In the genomic region with DNA sequence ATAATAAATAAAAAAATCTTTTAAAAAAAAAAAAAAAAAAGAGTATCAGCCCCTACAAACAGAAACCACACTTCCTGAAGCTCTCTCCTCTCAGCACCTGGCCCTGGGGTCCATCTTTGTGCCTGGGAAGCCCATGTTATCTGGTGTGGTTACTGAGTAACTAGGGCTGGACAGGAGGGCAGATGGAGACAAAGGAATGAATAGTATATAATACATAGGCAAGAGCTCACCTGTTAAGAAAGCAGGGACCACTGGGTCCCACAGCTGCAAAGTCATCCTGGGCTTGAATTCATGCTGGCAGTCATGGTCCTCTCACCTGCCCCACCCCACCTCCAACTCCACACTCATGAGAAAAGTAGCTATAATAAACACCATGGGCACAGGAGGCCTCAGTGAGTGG, we compare ENCODE assay signal across 10 mouse cellular contexts. TPM values are rescaled to one million over a fixed set of nuclear protein-coding genes. Genes with fewer than 3 reads are reported as not detected.
DNase-seq lines count a peak whose midpoint lies in the region; ATAC-seq and TF ChIP-seq lines count a peak whose summit lies in the region.
"Had no signal": no experiment of that assay in that cellular context is flagged by ENCODE, and none has a peak within 500 bp of the region (broad histone marks: within the 10 kb centered on the region; RNA-seq: fewer than 3 reads in every experiment).

No protein-coding gene starts in this region.

- H3K4me2 ChIP-seq in lung, postnatal 0 days (replicated peaks; ENCODE audit: low read depth, low read length), result no peak overlapping the region; the same call in 1 of the 2 replicates
- H3K4me2 ChIP-seq in intestine, embryonic 16.5 days (ENCODE audit: low read depth, low read length), result peak overlapping the region; percentile 32
- no peak overlapping the region for H3K4me2 ChIP-seq in stomach, embryonic 14.5 days (replicated peaks; ENCODE audit: low read depth, low read length)
- H3K4me2 ChIP-seq: hindbrain, embryonic 13.5 days had no signal

- peak overlapping the region; percentile 97 for H3K27ac ChIP-seq in lung, postnatal 0 days (ENCODE audit: low read length)
- peak overlapping the region; percentile 88 for H3K27ac ChIP-seq in intestine, embryonic 16.5 days (ENCODE audit: low read length)
- H3K27ac ChIP-seq in stomach, embryonic 14.5 days (ENCODE audit: low read length), result peak overlapping the region; percentile 55
- no peak overlapping the region for H3K27ac ChIP-seq in hindbrain, embryonic 10.5 days
- H3K27ac ChIP-seq: hindbrain, embryonic 13.5 days had no signal

- H3K9ac ChIP-seq in lung, postnatal 0 days (replicated peaks; ENCODE audit: low read depth), result no peak overlapping the region
- H3K9ac ChIP-seq in intestine, embryonic 16.5 days (ENCODE audit: low read depth, low read length), result peak overlapping the region; percentile 4; the same call in 1 of the 2 replicates
- no peak overlapping the region for H3K9ac ChIP-seq in stomach, embryonic 14.5 days (replicated peaks; ENCODE audit: low read depth, low read length)
- H3K9ac ChIP-seq: hindbrain, embryonic 13.5 days had no signal

- no peaks in the 10 kb centered on the region for H3K9me3 ChIP-seq in lung, postnatal 0 days (ENCODE audit: low read length)
- no peaks in the 10 kb centered on the region for H3K9me3 ChIP-seq in intestine, embryonic 16.5 days (ENCODE audit: control insufficient read depth, low read length)
- no peaks in the 10 kb centered on the region for H3K9me3 ChIP-seq in stomach, embryonic 14.5 days (ENCODE audit: control insufficient read depth, low read depth, low read length)
- H3K9me3 ChIP-seq in hindbrain, embryonic 10.5 days, result no peaks in the 10 kb centered on the region
- H3K9me3 ChIP-seq: hindbrain, embryonic 13.5 days had no signal

- no peaks in the 10 kb centered on the region for H3K27me3 ChIP-seq in lung, postnatal 0 days (replicated peaks; ENCODE audit: insufficient read depth, low read length)
- H3K27me3 ChIP-seq in intestine, embryonic 16.5 days (replicated peaks; ENCODE audit: control insufficient read depth, insufficient read depth, low read length), result no peaks in the 10 kb centered on the region
- H3K27me3 ChIP-seq in stomach, embryonic 14.5 days (ENCODE audit: control insufficient read depth, insufficient read depth, low read length), result no peaks in the 10 kb centered on the region
- no peaks in the 10 kb centered on the region for H3K27me3 ChIP-seq in hindbrain, embryonic 10.5 days (ENCODE audit: insufficient read depth, poor library complexity, severe bottlenecking)
- H3K27me3 ChIP-seq: hindbrain, embryonic 13.5 days had no signal

- H3K36me3 ChIP-seq in lung, postnatal 0 days (ENCODE audit: insufficient read depth, low read length), result no peaks in the 10 kb centered on the region
- no peaks in the 10 kb centered on the region; the same call in 1 of the 2 replicates for H3K36me3 ChIP-seq in intestine, embryonic 16.5 days (ENCODE audit: control insufficient read depth, insufficient read depth, low read length)
- peaks cover 18% of the 10 kb centered on the region for H3K36me3 ChIP-seq in stomach, embryonic 14.5 days (ENCODE audit: control insufficient read depth, insufficient read depth, low read length)
- H3K36me3 ChIP-seq in hindbrain, embryonic 10.5 days, result peaks cover 38% of the 10 kb centered on the region

- no peak for ATAC-seq in lung, postnatal 0 days
- ATAC-seq in intestine, embryonic 16.5 days, result peak; percentile 83
- ATAC-seq in stomach, embryonic 14.5 days (ENCODE audit: insufficient number of reproducible peaks, insufficient read depth, low FRiP score, low read depth), result peak; percentile 61
- ATAC-seq: forebrain, embryonic 16.5 days had no signal

- intact Hi-C loops in heart, postnatal 25 days (cut with DNase I), result no loop called here

- no peak for TF ChIP-seq CTCF in lung, postnatal 0 days (IDR thresholded peaks at IDR 0.05)

- no peak overlapping the region for H3K4me3 ChIP-seq in lung, postnatal 0 days (ENCODE audit: low read depth, low read length)
- no peak overlapping the region for H3K4me3 ChIP-seq in intestine, embryonic 16.5 days (ENCODE audit: low read length)
- no peak overlapping the region for H3K4me3 ChIP-seq in stomach, embryonic 14.5 days (ENCODE audit: low read depth, low read length)
- H3K4me3 ChIP-seq in hindbrain, embryonic 10.5 days, result no peak overlapping the region
- H3K4me3 ChIP-seq: hindbrain, embryonic 13.5 days had no signal

- no peak for TF ChIP-seq EP300 in lung, postnatal 0 days (IDR thresholded peaks at IDR 0.05)

- H3K4me1 ChIP-seq in lung, postnatal 0 days (ENCODE audit: insufficient read depth, low read depth, low read length), result peaks cover 76% of the 10 kb centered on the region
- peaks cover 88% of the 10 kb centered on the region for H3K4me1 ChIP-seq in intestine, embryonic 16.5 days (ENCODE audit: control insufficient read depth, insufficient read depth, low read length)
- H3K4me1 ChIP-seq in stomach, embryonic 14.5 days (ENCODE audit: control insufficient read depth, insufficient read depth, low read length), result peaks cover 82% of the 10 kb centered on the region
- H3K4me1 ChIP-seq in hindbrain, embryonic 10.5 days (replicated peaks), result peaks cover 63% of the 10 kb centered on the region

- peak; percentile 88 for DNase-seq in heart, adult 11 months
- DNase-seq in heart, postnatal 25 days (ENCODE audit: low spot score), result no peak
- no peak for DNase-seq in lung, postnatal 0 days (ENCODE audit: low spot score)
- DNase-seq in lung, postnatal 10 days, result no peak
- DNase-seq in hindbrain, embryonic 10.5 days (ENCODE audit: low spot score), result no peak
- DNase-seq in left cerebral cortex, adult 8-10 months (ENCODE audit: low spot score in 2 of 2), result no peak

RNA-seq across cellular contexts. Expression of a gene that starts 8.9 kb away (rescaled TPM):
- total RNA-seq in heart, postnatal 25 days (2021), result 100 to 1,000 TPM; 122 to 124 TPM
- polyA plus RNA-seq in lung, postnatal 0 days (2015; fragmentation: Nextera tagmentation; extraction: Ambion mirVana), result 59.3 and 67.3 TPM in 2 replicates
- polyA plus RNA-seq in intestine, embryonic 16.5 days (2015; fragmentation: Nextera tagmentation; extraction: Ambion mirVana), result 39.1 and 43.8 TPM in 2 replicates
- 75.4 and 77.1 TPM in 2 replicates for polyA plus RNA-seq in stomach, embryonic 14.5 days (2014; fragmentation: Nextera tagmentation; extraction: Ambion mirVana)
- 32.7 and 38.4 TPM in 2 replicates for polyA plus RNA-seq in hindbrain, embryonic 10.5 days (2016; fragmentation: Nextera tagmentation; extraction: Ambion mirVana)
- total RNA-seq in left cerebral cortex, adult 8-10 months (2022), result 10 to 100 TPM; 65.9 to 77.7 (median 71.1) TPM
